8 mouse cellular contexts compared by ENCODE assay signal in genomic region chr6:83348873-83349272, GRCm38 (mm10). TPM values are rescaled to one million over a fixed set of nuclear protein-coding genes. Genes with fewer than 3 reads are reported as not detected.
DNase-seq lines count a peak whose midpoint lies in the region; ATAC-seq lines count a peak whose summit lies in the region.

Bola3 (plus strand) TSS chr6:83349147.

- H3K27me3 ChIP-seq in embryonic facial prominence, embryonic 15.5 days = no peaks in the 10 kb centered on the region
- H3K27me3 ChIP-seq in heart, embryonic 15.5 days = no peaks in the 10 kb centered on the region
- no peaks in the 10 kb centered on the region for H3K27me3 ChIP-seq in neural tube, embryonic 13.5 days

- DNase-seq in thymus, postnatal 0 days (ENCODE audit: low spot score) = no peak
- no peak for DNase-seq in thymus, adult 18-20 months
- DNase-seq in left cerebral cortex, postnatal 36 days (ENCODE audit: low spot score in 2 of 2) = no peak
- DNase-seq in thymus, postnatal 36 days = no peak
- no peak for DNase-seq in frontal cortex, postnatal 36 days (ENCODE audit: low spot score in 2 of 2)

- intact Hi-C loops in left cerebral cortex, postnatal 36 days (cut with DNase I) = no loop called here

- WGBS in embryonic facial prominence, embryonic 15.5 days = 19% methylated on average over 6 of the region's 6 CpGs
- 30% methylated on average over 6 of the region's 6 CpGs for WGBS in heart, embryonic 15.5 days
- WGBS in neural tube, embryonic 13.5 days = 29% methylated on average over 6 of the region's 6 CpGs

- peak within 1 kb of the TSS; percentile 93 for H3K4me3 ChIP-seq in embryonic facial prominence, embryonic 15.5 days (replicated peaks)
- H3K4me3 ChIP-seq in heart, embryonic 15.5 days = peak within 1 kb of the TSS; percentile 80
- H3K4me3 ChIP-seq in neural tube, embryonic 13.5 days = peak within 1 kb of the TSS; percentile 86

- peak; percentile 58 for ATAC-seq in embryonic facial prominence, embryonic 15.5 days (ENCODE audit: insufficient number of reproducible peaks, low FRiP score, low TSS enrichment, low read depth)
- ATAC-seq in heart, embryonic 15.5 days (replicated peaks; ENCODE audit: insufficient number of reproducible peaks, insufficient read depth, low FRiP score, low read depth) = peak; percentile 17; the same call in 1 of the 2 replicates
- peak; percentile 37 for ATAC-seq in neural tube, embryonic 13.5 days (ENCODE audit: low read depth)

- H3K27ac ChIP-seq in embryonic facial prominence, embryonic 15.5 days (replicated peaks) = no peak within 1 kb of the TSS; the same call in 1 of the 2 replicates
- peak within 1 kb of the TSS; percentile 70 for H3K27ac ChIP-seq in heart, embryonic 15.5 days
- H3K27ac ChIP-seq in neural tube, embryonic 13.5 days (replicated peaks) = peak within 1 kb of the TSS; percentile 53

- H3K4me2 ChIP-seq in embryonic facial prominence, embryonic 15.5 days (replicated peaks) = peak within 1 kb of the TSS; percentile 79
- H3K4me2 ChIP-seq in heart, embryonic 15.5 days = peak within 1 kb of the TSS; percentile 85
- peak within 1 kb of the TSS; percentile 93 for H3K4me2 ChIP-seq in neural tube, embryonic 13.5 days

- peak within 1 kb of the TSS; percentile 94 for H3K9ac ChIP-seq in embryonic facial prominence, embryonic 15.5 days
- peak within 1 kb of the TSS; percentile 95 for H3K9ac ChIP-seq in heart, embryonic 15.5 days
- H3K9ac ChIP-seq in neural tube, embryonic 13.5 days = peak within 1 kb of the TSS; percentile 92

- peaks cover 15% of the 10 kb centered on the region for H3K4me1 ChIP-seq in embryonic facial prominence, embryonic 15.5 days
- peaks cover 26% of the 10 kb centered on the region for H3K4me1 ChIP-seq in heart, embryonic 15.5 days (replicated peaks)
- H3K4me1 ChIP-seq in neural tube, embryonic 13.5 days (replicated peaks) = peaks cover 15% of the 10 kb centered on the region

- H3K36me3 ChIP-seq in embryonic facial prominence, embryonic 15.5 days = peaks cover 6% of the 10 kb centered on the region
- peaks cover 14% of the 10 kb centered on the region; the same call in 1 of the 2 replicates for H3K36me3 ChIP-seq in heart, embryonic 15.5 days
- peaks cover 16% of the 10 kb centered on the region for H3K36me3 ChIP-seq in neural tube, embryonic 13.5 days

- no peaks in the 10 kb centered on the region for H3K9me3 ChIP-seq in embryonic facial prominence, embryonic 15.5 days (replicated peaks)
- H3K9me3 ChIP-seq in heart, embryonic 15.5 days (replicated peaks) = no peaks in the 10 kb centered on the region
- H3K9me3 ChIP-seq in neural tube, embryonic 13.5 days = no peaks in the 10 kb centered on the region

RNA-seq across cellular contexts. Expression of gene Bola3, which starts in this region (rescaled TPM):
- 216 and 226 TPM in 2 replicates for polyA plus RNA-seq in thymus, postnatal 0 days (2015; fragmentation: Nextera tagmentation; extraction: Ambion mirVana)
- 105 and 113 TPM in 2 replicates for polyA plus RNA-seq in embryonic facial prominence, embryonic 15.5 days (2015; fragmentation: Nextera tagmentation; extraction: Ambion mirVana)
- polyA plus RNA-seq in heart, embryonic 15.5 days (2015; fragmentation: Nextera tagmentation; extraction: Ambion mirVana) = 220 and 294 TPM in 2 replicates
- total RNA-seq in left cerebral cortex, postnatal 36 days (2021) = 10 to 100 TPM; 46.8 to 50.5 TPM
- polyA plus RNA-seq in neural tube, embryonic 13.5 days (2015; fragmentation: Nextera tagmentation; extraction: Ambion mirVana) = 68.5 and 70.4 TPM in 2 replicates
